Mouse (Mus musculus): ENCODE measurements around the gene Zfp157.
A peak's percentile ranks its signal among the peaks of the same experiment; 100 is the strongest.

- TF ChIP-seq CTCF (IDR thresholded peaks at IDR 0.05; ENCODE audit: borderline replicate concordance, control insufficient read depth, extremely low read depth, insufficient read depth, low read length, poor library complexity) (peak; percentile 43; the same call in 1 of the 2 replicates), POLR2A (IDR thresholded peaks at IDR 0.05; ENCODE audit: control insufficient read depth, extremely low read depth, insufficient read depth, low read length, poor library complexity) (no peak)
These were observed 32.3 kb downstream of the Zfp157 start for GRCm38 (mm10) chr5:138473601-138474000.
